Mouse (Mus musculus): ENCODE measurements at regions not wholly inside any gene's neighbourhood (a gene's known extent, or its start where the extent isn't known, plus 50 kb on each side); places are given as distances from the start of the nearest gene placed in this dataset.

GRCm38 (mm10) chr10:41018888-41019287 lies 53.2 kb downstream of the Gpr6 start:
- no peak for DNase-seq (ENCODE audit: low spot score)

GRCm38 (mm10) chr10:41016547-41016946 lies 55.5 kb downstream of the Gpr6 start:
- no peak for DNase-seq (ENCODE audit: low spot score)

- DNase-seq (ENCODE audit: low spot score) = peak; percentile 33
These were observed 56.4 kb downstream of the Gpr6 start for GRCm38 (mm10) chr10:41015654-41016053.

GRCm38 (mm10) chr10:41010585-41010984 lies 61.5 kb downstream of the Gpr6 start:
- no peak for DNase-seq (ENCODE audit: low spot score)

- DNase-seq (ENCODE audit: low spot score) = no peak
These were observed 64.2 kb downstream of the Gpr6 start for GRCm38 (mm10) chr10:41007866-41008265.

- DNase-seq (ENCODE audit: low spot score) = no peak
These were observed 65.5 kb downstream of the Gpr6 start for GRCm38 (mm10) chr10:41006634-41007033.

DNA sequence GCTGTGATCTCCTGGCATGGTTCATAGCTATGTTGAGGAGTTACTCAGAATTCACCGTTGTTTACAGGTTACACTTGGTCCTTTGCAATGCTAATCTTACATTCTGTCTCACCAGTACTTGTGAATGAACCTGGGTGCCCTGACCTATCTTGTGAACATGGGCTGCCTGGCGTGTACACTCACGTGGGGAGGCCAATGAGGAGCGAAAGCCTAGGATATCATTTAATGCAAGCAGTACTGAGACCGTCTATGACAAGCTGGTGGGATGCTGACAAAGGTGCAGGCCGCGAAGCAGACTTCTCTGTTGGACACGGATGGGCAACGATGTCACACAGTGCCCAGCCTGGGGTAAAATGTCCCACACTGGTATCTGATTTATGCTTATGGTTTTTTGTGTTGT lies 66.3 kb downstream of the Gpr6 start:
- no peak for DNase-seq (ENCODE audit: low spot score)

DNA sequence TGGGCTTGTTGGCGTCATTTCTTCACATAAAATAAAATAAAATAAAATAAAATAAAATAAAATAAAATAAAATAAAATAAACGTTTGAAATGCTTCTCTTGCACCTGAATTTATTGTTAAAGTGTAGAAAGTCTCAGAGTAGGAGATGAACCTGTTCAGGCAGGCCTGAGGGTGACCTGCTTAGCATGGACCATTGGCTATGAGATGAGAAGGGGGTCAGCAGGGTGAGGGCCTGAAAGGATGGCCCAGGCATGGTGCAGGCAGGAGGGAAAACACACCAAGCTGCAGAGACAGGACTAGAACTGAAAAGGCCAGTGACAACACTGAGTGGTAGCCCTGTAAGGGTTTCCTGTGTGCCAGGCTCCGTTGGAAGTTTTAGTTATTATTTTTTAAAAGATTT lies 67.3 kb downstream of the Gpr6 start:
- DNase-seq (ENCODE audit: low spot score) = no peak

- peak; percentile 59 for DNase-seq (ENCODE audit: low spot score)
These were observed 67.9 kb downstream of the Gpr6 start for GRCm38 (mm10) chr10:41004044-41004689.

DNA sequence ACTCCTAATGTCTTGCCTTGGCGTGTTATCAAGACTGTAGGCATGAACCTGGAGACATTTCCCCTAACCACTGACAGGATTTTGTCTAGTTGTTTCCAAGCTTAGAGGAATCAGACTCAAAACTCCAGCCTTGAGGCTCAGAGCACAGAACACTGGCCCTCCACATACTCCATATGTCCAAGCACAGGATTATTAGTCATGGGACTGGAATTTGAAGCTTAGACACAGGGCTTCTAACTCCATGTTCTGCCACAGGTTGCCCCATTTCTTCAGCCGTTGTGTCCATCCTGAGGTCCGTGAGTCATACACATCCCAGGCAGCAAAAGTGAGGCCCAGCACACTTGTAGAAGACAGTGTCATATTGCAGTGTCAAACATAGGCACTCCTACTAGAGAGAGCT lies 68.9 kb downstream of the Gpr6 start:
- DNase-seq (ENCODE audit: low spot score) = no peak

GRCm38 (mm10) chr10:41000965-41001364 lies 71.1 kb downstream of the Gpr6 start:
- no peak for DNase-seq (ENCODE audit: low spot score)

DNA sequence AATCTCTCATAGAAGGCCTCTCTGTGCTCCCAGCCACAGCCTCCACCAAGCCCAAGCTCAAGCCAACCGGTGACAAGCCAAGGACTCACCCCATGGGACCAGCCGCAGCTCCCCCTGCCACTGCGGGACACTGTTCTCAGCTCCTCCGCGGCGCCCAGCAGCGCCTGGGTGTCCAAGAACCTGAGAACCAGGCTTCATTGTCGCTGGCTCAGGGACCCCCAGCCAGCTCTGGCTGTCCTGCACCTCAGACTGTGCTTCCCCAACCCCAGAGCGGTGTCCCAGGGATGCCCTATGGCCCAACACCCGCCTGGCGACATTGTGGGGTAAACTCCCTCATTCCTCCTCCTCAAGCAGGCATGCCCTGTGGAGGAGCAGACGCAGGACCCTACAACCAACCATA lies 72.6 kb downstream of the Gpr6 start:
- DNase-seq (ENCODE audit: low spot score) = no peak

- no peak for DNase-seq (ENCODE audit: low spot score)
These were observed 73.3 kb downstream of the Gpr6 start for GRCm38 (mm10) chr10:40998799-40999198.

DNA sequence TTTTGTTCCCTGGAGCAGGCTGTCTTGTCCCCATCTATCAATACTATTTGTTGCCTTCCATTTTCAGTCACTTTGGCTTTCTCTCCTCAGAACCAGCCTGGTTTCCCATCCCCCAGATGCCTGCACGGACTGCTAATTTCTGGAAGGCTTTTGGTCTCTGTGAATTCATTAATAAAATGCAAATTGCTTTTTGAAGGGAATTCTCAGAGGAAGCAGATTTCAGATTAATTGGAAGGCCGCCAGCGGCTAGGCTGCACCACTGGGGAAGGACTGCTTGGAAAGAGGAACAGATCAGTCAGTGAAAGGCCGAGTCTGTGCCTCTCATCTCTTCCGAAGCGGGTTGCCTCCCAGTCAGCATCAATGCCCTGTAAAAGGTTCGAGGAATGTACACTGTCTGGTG lies 73.8 kb downstream of the Gpr6 start:
- DNase-seq (ENCODE audit: low spot score) = no peak

DNA sequence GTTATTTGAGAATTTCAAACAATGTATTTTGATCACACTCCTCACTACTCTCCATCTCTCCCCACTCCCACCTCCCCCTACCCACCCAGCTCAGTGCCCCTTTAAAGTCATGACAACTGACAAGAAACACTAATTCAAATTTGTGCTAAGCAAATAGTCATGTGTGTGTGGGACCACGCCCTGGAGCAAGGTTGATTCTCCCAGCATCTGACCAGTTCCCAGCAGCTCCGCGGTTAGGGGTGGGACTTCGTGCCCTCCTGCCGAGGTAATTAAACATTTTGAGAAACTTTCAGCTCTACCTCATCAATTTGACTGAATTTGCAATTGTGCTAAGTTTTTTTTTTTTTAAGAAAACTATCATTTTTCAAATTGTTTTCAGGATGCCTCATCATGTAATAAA lies 74.5 kb downstream of the Gpr6 start:
- DNase-seq (ENCODE audit: low spot score) = no peak

Data from ovary, postnatal 14 days (tissue).